Mouse (Mus musculus) neural tube, embryonic 12.5 days (tissue): ENCODE measurements around the gene Plekha3. TPM values are rescaled to one million over a fixed set of nuclear protein-coding genes. Genes with fewer than 3 reads are reported as not detected.

Experiments used
- ATAC-seq: fragments of 200-750 bp; cut with Nextera tagmentation; 2 replicates; pipeline ENCODE4 v1.8.0; 2017; ENCODE audit warnings: low read depth, mild to moderate bottlenecking, moderate TSS enrichment, moderate library complexity; ENCODE audit not compliant: low FRiP score
- H3K27ac ChIP-seq: fragments of 300-500 bp; sonication (generic); 2 replicates; pipeline ENCODE4 v1.5.1; 2016
- H3K27me3 ChIP-seq: fragments of 300-500 bp; sonication (generic); replicated peaks from 2 replicates; pipeline ENCODE4 v1.6.1; 2016; ENCODE audit warnings: mild to moderate bottlenecking
- H3K36me3 ChIP-seq: fragments of 300-500 bp; sonication (generic); 2 replicates; pipeline ENCODE4 v1.6.1; 2016; ENCODE audit warnings: mild to moderate bottlenecking
- H3K4me1 ChIP-seq: fragments of 300-500 bp; sonication (generic); 2 replicates; pipeline ENCODE4 v1.6.1; 2016
- H3K4me2 ChIP-seq: fragments of 300-500 bp; sonication (generic); replicated peaks from 2 replicates; pipeline ENCODE4 v1.6.1; 2016; ENCODE audit warnings: mild to moderate bottlenecking
- H3K4me3 ChIP-seq: fragments of 300-500 bp; sonication (generic); 2 replicates; pipeline ENCODE4 v1.5.1; 2016
- H3K9ac ChIP-seq: fragments of 300-500 bp; sonication (generic); 2 replicates; pipeline ENCODE4 v1.6.1; 2016; ENCODE audit warnings: mild to moderate bottlenecking
- H3K9me3 ChIP-seq: fragments of 300-500 bp; sonication (generic); 2 replicates; pipeline ENCODE4 v1.6.1; 2016; ENCODE audit warnings: mild to moderate bottlenecking
- WGBS: fragments of 180-500 bp; shearing (Covaris S2); methylation state at CpG from one replicate; pipeline ENCODE4 v1.1.7; 2016; 5-methylcytosine and 5-hydroxymethylcytosine counted together
- polyA plus RNA-seq: library from polyadenylated mRNA; unstranded; fragments of >200 nt; fragmentation: Nextera tagmentation; extraction: Ambion mirVana; gene quantifications from 2 replicates; pipeline ENCODE4 v1.2.1, GENCODE M21; 2016

Gene Plekha3
- 16.3 and 17.4 TPM in 2 replicates for polyA plus RNA-seq

GRCm38 (mm10) chr2:76674725-76675427 is at the start of gene Plekha3:
Gene Plekha3, plus strand, starts transcription at chr2:76675281.
- peak within 1 kb of the TSS; percentile 87 for H3K4me3 ChIP-seq
- no peaks in the 10 kb centered on the region for H3K27me3 ChIP-seq
- peaks cover 24% of the 10 kb centered on the region for H3K4me1 ChIP-seq
- 5% methylated on average over 50 of the region's 52 CpGs for WGBS
- H3K9ac ChIP-seq = peak within 1 kb of the TSS; percentile 86
- H3K27ac ChIP-seq = peak within 1 kb of the TSS; percentile 62
- ATAC-seq = peak; percentile 57
- peak within 1 kb of the TSS; percentile 83 for H3K4me2 ChIP-seq
- no peaks in the 10 kb centered on the region for H3K36me3 ChIP-seq
- no peaks in the 10 kb centered on the region for H3K9me3 ChIP-seq

GRCm38 (mm10) chr2:76630293-76630692 is 44.8 kb upstream of the Plekha3 start:
- H3K4me1 ChIP-seq = no peaks in the 10 kb centered on the region

GRCm38 (mm10) chr2:76631600-76631999 is 43.5 kb upstream of the Plekha3 start:
- no peaks in the 10 kb centered on the region for H3K9me3 ChIP-seq
- no peak overlapping the region for H3K9ac ChIP-seq
- no peaks in the 10 kb centered on the region for H3K27me3 ChIP-seq
- H3K27ac ChIP-seq = no peak overlapping the region
- H3K4me2 ChIP-seq = no peak overlapping the region
- WGBS = 93% methylated on average over 4 of the region's 4 CpGs
- no peak overlapping the region for H3K4me3 ChIP-seq
- peaks cover 87% of the 10 kb centered on the region for H3K36me3 ChIP-seq
- no peak for ATAC-seq
- H3K4me1 ChIP-seq = no peaks in the 10 kb centered on the region

More at GRCm38 (mm10) chr2:76630293-76630692, 44.8 kb upstream of the Plekha3 start:
- Histone ChIP-seq H3K9me3 (0 out of 2 replicates have a peak, but pooled peaks cover 4% of the 10 kb centered on the region), H3K27ac (no peak overlapping the region), H3K4me2 (no peak overlapping the region), H3K9ac (no peak overlapping the region), H3K36me3 (peaks cover 87% of the 10 kb centered on the region), H3K4me3 (no peak overlapping the region), H3K27me3 (no peaks in the 10 kb centered on the region)
- 94% methylated on average over 12 of the region's 12 CpGs for WGBS
- no peak for ATAC-seq

GRCm38 (mm10) chr2:76639637-76640036 is 35.4 kb upstream of the Plekha3 start:
- Histone ChIP-seq H3K36me3 (peaks cover 66% of the 10 kb centered on the region), H3K4me1 (no peaks in the 10 kb centered on the region), H3K9me3 (no peaks in the 10 kb centered on the region), H3K9ac (no peak overlapping the region), H3K27me3 (no peaks in the 10 kb centered on the region), H3K4me2 (no peak overlapping the region), H3K27ac (no peak overlapping the region), H3K4me3 (no peak overlapping the region)
- ATAC-seq = no peak
- 95% methylated on average over 2 of the region's 2 CpGs for WGBS

- H3K9me3 ChIP-seq = no peaks in the 10 kb centered on the region
- ATAC-seq = no peak
- peaks cover 34% of the 10 kb centered on the region for H3K36me3 ChIP-seq
Observed at GRCm38 (mm10) chr2:76643801-76644200, 31.3 kb upstream of the Plekha3 start.

GRCm38 (mm10) chr2:76647441-76647869 is 27.6 kb upstream of the Plekha3 start:
- Histone ChIP-seq H3K4me1 (peaks cover 16% of the 10 kb centered on the region), H3K4me2 (peak overlapping the region; percentile 69), H3K27me3 (no peaks in the 10 kb centered on the region), H3K4me3 (peak overlapping the region; percentile 68), H3K9ac (peak overlapping the region; percentile 79), H3K36me3 (peaks cover 5% of the 10 kb centered on the region), H3K9me3 (no peaks in the 10 kb centered on the region), H3K27ac (peak overlapping the region; percentile 78)
- peak; percentile 79 for ATAC-seq
- 0% methylated on average over 32 of the region's 32 CpGs for WGBS

More at GRCm38 (mm10) chr2:76643801-76644200, 31.3 kb upstream of the Plekha3 start:
- no peak overlapping the region for H3K9ac ChIP-seq
- no peaks in the 10 kb centered on the region for H3K27me3 ChIP-seq
- H3K4me1 ChIP-seq = peaks cover 16% of the 10 kb centered on the region
- no peak overlapping the region for H3K4me2 ChIP-seq
- H3K27ac ChIP-seq = no peak overlapping the region
- no peak overlapping the region for H3K4me3 ChIP-seq

- Histone ChIP-seq H3K4me1 (peaks cover 16% of the 10 kb centered on the region), H3K36me3 (0 out of 2 replicates have a peak, but pooled peaks cover 2% of the 10 kb centered on the region), H3K4me3 (peak within 1 kb of the TSS; percentile 68), H3K9me3 (no peaks in the 10 kb centered on the region), H3K4me2 (peak within 1 kb of the TSS; percentile 69), H3K27ac (peak within 1 kb of the TSS; percentile 78), H3K27me3 (no peaks in the 10 kb centered on the region), H3K9ac (peak within 1 kb of the TSS; percentile 79)
- WGBS = under 1% methylated on average over 39 of the region's 42 CpGs
- ATAC-seq = peak; percentile 98
Observed at GRCm38 (mm10) chr2:76647883-76648570, 27.1 kb upstream of the Plekha3 start, which contains the start of the genes Prkra and Pjvk. Gene Prkra, minus strand, starts transcription at chr2:76648015. Gene Pjvk, plus strand, starts transcription at chr2:76648476.

GRCm38 (mm10) chr2:76648666-76649141 is 26.4 kb upstream of the Plekha3 start:
- H3K4me2 ChIP-seq = peak overlapping the region; percentile 69
- H3K27ac ChIP-seq = peak overlapping the region; percentile 64
- H3K27me3 ChIP-seq = no peaks in the 10 kb centered on the region
- 36% methylated on average over 13 of the region's 13 CpGs for WGBS
- H3K4me3 ChIP-seq = peak overlapping the region; percentile 68
- H3K9ac ChIP-seq = peak overlapping the region; percentile 38; the same call in 1 of the 2 replicates
- no peaks in the 10 kb centered on the region for H3K36me3 ChIP-seq
- ATAC-seq = peak; percentile 35
- peaks cover 16% of the 10 kb centered on the region for H3K4me1 ChIP-seq
- H3K9me3 ChIP-seq = no peaks in the 10 kb centered on the region

GRCm38 (mm10) chr2:76653070-76653469 is 22.0 kb upstream of the Plekha3 start:
- Histone ChIP-seq H3K4me2 (no peak overlapping the region), H3K9me3 (no peaks in the 10 kb centered on the region), H3K36me3 (no peaks in the 10 kb centered on the region), H3K27me3 (no peaks in the 10 kb centered on the region), H3K4me3 (no peak overlapping the region), H3K27ac (no peak overlapping the region), H3K4me1 (peaks cover 3% of the 10 kb centered on the region; the same call in 1 of the 2 replicates), H3K9ac (no peak overlapping the region)
- ATAC-seq = no peak
- 91% methylated on average over 4 of the region's 4 CpGs for WGBS

- no peak for ATAC-seq
- H3K36me3 ChIP-seq = no peaks in the 10 kb centered on the region
- H3K4me2 ChIP-seq = no peak overlapping the region
- H3K9me3 ChIP-seq = no peaks in the 10 kb centered on the region
- no peak overlapping the region for H3K27ac ChIP-seq
- H3K4me3 ChIP-seq = no peak overlapping the region
- no peaks in the 10 kb centered on the region for H3K27me3 ChIP-seq
- WGBS = 81% methylated on average over 5 of the region's 5 CpGs
- H3K9ac ChIP-seq = no peak overlapping the region
- H3K4me1 ChIP-seq = no peaks in the 10 kb centered on the region
Observed at GRCm38 (mm10) chr2:76654646-76655045, 20.4 kb upstream of the Plekha3 start.

GRCm38 (mm10) chr2:76655444-76655843 is 19.6 kb upstream of the Plekha3 start:
- Histone ChIP-seq H3K4me1 (no peaks in the 10 kb centered on the region), H3K9ac (no peak overlapping the region), H3K27ac (no peak overlapping the region), H3K36me3 (no peaks in the 10 kb centered on the region), H3K9me3 (no peaks in the 10 kb centered on the region), H3K4me3 (no peak overlapping the region), H3K4me2 (no peak overlapping the region), H3K27me3 (no peaks in the 10 kb centered on the region)
- no peak for ATAC-seq
- WGBS = 77% methylated on average over 3 of the region's 3 CpGs

- H3K27me3 ChIP-seq = no peaks in the 10 kb centered on the region
- no peak overlapping the region for H3K9ac ChIP-seq
- ATAC-seq = no peak; the same call in 1 of the 2 replicates
- WGBS = 21% methylated on average over 1 of the region's 1 CpGs
- H3K27ac ChIP-seq = no peak overlapping the region
- no peaks in the 10 kb centered on the region for H3K36me3 ChIP-seq
- H3K4me3 ChIP-seq = no peak overlapping the region
- no peaks in the 10 kb centered on the region for H3K9me3 ChIP-seq
- H3K4me1 ChIP-seq = no peaks in the 10 kb centered on the region
- H3K4me2 ChIP-seq = no peak overlapping the region
Observed at GRCm38 (mm10) chr2:76655982-76656381, 19.1 kb upstream of the Plekha3 start.
